Mouse (Mus musculus) granulocyte monocyte progenitor cell, adult 5-6 weeks (primary cell): Measurements from ENCODE around the gene Sdr42e1. TPM values are rescaled to one million over a fixed set of nuclear protein-coding genes. Genes with fewer than 3 reads are reported as not detected.
A peak's percentile ranks its signal among the peaks of the same experiment; 100 is the strongest.

Experiments used
- ATAC-seq: replicated peaks from 2 replicates; pipeline ENCODE4 v1.8.0; 2016; ENCODE audit warnings: mild to moderate bottlenecking, moderate TSS enrichment, inconsistent platforms; ENCODE audit not compliant: poor library complexity, severe bottlenecking
- total RNA-seq, 2 experiments: library from RNA; stranded (forward) in 1 of 2; stranded (reverse) in 1 of 2; fragments of 200-712, 200-1000 nt in 1 of 2; fragments of >200 nt in 1 of 2; fragmentation: Nextera tagmentation in 1 of 2; gene quantifications; 2 replicates each; pipeline ENCODE4 v1.2.3; 2014 to 2017

Gene Sdr42e1
- total RNA-seq, 2 experiments from 2014 or later: 1.9 to 9.6 TPM

GRCm38 (mm10) chr8:117667349-117668124 is 6.0 kb downstream of the Sdr42e1 start:
- ATAC-seq: no peak

DNA sequence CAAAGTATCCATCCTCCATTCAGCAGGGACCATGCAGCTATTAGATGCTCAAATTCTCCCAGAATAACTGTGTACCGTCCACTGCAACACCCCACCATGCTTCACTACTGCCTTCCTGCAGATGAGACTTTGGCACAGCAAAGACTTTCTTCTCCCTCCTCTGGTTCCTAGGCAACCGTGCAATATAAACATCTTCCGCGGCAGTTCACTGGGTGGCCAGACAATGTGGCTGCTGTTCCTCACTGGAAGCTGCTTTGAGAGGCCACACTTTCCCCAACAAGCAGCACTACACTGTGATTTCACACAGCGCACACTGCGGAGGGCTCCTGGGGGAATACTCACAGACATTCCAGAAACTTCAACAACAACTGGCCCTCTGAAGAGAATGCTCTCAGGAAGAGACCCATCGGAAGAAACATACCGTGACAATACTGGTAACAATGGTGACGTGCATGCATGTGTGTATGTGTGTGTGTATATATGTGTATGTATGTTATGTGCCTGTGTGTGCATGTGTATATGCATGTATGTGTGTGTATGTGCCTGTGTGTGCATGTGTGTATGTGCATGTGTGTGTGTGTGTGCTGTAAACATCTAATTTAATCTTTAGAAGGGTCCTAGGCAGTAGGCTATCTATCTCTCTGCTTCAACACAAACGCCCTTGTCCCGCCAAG is 13.0 kb downstream of the Sdr42e1 start:
- no peak for ATAC-seq

- peak; percentile 53 for ATAC-seq
Observed at GRCm38 (mm10) chr8:117658990-117659389, 14.5 kb downstream of the Sdr42e1 start.

- ATAC-seq: no peak
Observed at GRCm38 (mm10) chr8:117652318-117652717, 21.2 kb downstream of the Sdr42e1 start.

DNA sequence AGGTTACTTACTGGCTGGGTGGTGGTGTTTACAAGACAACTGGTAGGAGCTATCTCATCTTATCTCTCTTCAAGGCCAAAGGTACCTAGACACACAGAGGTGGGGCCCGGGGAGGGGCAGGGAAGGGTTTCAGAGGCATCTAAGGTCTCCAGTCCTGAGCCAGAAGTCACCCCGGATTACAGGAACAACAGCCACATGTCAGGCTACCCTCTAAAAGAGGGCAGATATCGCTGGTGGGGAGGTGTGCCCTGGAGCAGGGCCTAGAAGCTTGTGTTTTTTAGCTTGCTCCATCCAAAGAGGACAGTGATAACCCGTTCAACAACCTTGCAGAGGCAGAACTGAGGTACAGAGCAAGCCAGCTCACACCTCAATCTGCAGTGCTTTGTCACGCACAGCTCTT is 27.0 kb downstream of the Sdr42e1 start:
- no peak for ATAC-seq

- ATAC-seq: peak; percentile 80
Observed at GRCm38 (mm10) chr8:117646020-117646419, 27.5 kb downstream of the Sdr42e1 start.

GRCm38 (mm10) chr8:117645486-117645885 is 28.0 kb downstream of the Sdr42e1 start:
- ATAC-seq: no peak

GRCm38 (mm10) chr8:117639631-117640030 is 33.9 kb downstream of the Sdr42e1 start:
- no peak for ATAC-seq

DNA sequence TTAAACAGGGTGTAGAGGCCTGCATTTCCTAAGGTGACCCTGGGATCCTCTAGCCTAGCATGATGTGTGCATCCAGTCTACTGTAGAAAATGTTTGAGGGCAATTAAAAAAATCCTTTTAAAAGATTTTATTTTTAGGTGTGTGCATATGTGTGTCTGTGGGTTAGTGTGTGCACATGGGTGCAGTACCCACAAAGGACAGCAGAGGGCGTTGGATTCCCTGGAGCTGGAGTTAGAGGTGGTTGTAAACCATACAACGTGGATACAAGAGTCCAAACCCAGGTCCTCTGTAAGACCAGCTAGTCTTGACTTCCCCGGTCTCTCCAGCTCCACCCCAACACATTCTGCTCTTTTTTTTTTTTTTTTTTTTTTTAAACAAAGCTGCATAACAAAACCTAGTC is 36.0 kb downstream of the Sdr42e1 start:
- ATAC-seq: no peak

DNA sequence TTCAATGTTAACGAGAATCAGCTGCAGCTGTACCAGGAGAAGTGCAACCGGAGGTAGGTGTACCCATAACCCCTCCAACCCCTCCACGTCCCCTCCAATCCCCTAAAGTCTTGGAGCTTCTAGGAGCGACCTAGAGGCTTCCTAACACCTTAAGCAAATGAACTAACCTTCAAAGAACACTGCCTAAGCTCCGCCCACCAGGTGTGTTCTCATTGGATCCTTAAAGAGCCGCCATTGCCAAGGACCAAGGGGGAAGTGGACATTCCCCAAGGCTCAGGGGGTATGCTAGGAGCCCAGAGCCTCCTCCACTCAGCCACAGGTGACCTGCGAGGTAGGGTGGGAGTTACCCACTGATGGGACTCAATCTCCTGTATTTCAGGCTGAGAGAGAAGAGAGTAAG is 39.1 kb downstream of the Sdr42e1 start:
- ATAC-seq: no peak

GRCm38 (mm10) chr8:117632532-117632931 is 41.0 kb downstream of the Sdr42e1 start:
- ATAC-seq: no peak

DNA sequence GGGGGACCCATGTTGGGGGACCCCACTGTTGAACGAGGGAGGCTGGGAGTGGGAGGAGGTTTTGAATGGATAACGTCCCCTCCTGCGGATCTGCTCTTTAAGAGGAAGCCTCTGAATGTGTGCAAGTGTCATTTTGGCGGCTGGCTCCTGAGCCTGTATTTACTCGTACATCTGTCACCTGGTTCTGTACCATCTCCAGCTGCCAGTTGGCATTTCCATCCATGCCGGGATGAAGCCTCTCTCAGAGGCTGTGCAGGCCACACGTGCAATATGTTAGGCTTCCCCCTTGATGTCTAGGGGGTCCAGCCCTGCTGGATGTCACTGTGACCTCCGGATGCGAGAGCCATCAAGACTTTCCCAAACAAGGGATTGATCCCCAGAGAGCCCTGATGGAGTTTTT is 46.4 kb downstream of the Sdr42e1 start:
- no peak for ATAC-seq

DNA sequence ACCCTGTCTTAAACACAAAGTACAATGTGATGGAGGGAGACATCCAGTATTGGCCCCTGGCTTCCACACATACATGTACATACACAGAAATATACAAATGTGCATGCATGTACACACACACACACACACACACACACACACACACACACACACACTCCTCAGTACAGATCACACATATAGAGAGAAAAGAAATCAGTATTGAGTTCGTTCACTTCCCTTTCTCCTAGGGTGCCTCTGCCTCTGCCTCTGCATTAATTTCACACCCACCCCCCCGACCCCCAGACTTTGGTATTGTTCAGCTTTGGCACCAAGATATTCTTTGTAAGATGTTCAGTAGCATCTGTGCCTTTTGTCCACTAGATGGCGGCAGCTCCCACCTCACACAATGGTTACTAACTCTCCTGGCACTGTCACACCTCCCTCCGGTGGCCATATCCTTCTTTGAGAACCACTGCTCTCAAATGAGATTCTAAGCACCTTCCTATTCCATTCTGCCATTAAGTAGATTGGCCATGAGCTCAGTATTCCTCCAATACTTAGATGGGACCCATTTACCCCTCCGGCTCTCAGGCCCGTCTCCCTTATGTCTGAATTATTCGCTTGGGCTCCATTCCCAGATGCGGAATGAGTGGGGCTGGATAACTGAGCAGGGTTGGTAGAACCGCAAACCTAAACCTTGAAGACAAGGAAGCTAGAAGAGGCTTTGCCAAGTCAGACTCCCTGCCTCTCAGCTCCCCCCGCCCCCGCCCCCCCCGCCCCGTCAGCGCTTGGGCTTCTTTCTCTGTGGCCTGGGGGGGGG is 47.2 kb downstream of the Sdr42e1 start:
- peak; percentile 87 for ATAC-seq

GRCm38 (mm10) chr8:117612861-117613260 is 60.6 kb downstream of the Sdr42e1 start:
- ATAC-seq: no peak

Other genes with a start within 250 kb of the Sdr42e1 start
- gene Plcg2, start 175.4 kb downstream of the Sdr42e1 start, total RNA-seq (2014; fragmentation: Nextera tagmentation): 60.4 and 61.3 TPM in 2 replicates
- gene Plcg2, start 175.4 kb downstream of the Sdr42e1 start, total RNA-seq (2017): 69.4 and 72.2 TPM in 2 replicates
- not detected in 2 replicates for gene Hsd17b2, start 28.2 kb upstream of the Sdr42e1 start, total RNA-seq (2014; fragmentation: Nextera tagmentation)
- gene Hsd17b2, start 28.2 kb upstream of the Sdr42e1 start, total RNA-seq (2017): not detected in 2 replicates
- 50.6 and 57.8 TPM in 2 replicates for gene Mphosph6, start 128.3 kb upstream of the Sdr42e1 start, total RNA-seq (2014; fragmentation: Nextera tagmentation)
- 47.7 and 55.2 TPM in 2 replicates for gene Mphosph6, start 128.3 kb upstream of the Sdr42e1 start, total RNA-seq (2017)